11 mouse cellular contexts compared by ENCODE assay signal in the genomic region with DNA sequence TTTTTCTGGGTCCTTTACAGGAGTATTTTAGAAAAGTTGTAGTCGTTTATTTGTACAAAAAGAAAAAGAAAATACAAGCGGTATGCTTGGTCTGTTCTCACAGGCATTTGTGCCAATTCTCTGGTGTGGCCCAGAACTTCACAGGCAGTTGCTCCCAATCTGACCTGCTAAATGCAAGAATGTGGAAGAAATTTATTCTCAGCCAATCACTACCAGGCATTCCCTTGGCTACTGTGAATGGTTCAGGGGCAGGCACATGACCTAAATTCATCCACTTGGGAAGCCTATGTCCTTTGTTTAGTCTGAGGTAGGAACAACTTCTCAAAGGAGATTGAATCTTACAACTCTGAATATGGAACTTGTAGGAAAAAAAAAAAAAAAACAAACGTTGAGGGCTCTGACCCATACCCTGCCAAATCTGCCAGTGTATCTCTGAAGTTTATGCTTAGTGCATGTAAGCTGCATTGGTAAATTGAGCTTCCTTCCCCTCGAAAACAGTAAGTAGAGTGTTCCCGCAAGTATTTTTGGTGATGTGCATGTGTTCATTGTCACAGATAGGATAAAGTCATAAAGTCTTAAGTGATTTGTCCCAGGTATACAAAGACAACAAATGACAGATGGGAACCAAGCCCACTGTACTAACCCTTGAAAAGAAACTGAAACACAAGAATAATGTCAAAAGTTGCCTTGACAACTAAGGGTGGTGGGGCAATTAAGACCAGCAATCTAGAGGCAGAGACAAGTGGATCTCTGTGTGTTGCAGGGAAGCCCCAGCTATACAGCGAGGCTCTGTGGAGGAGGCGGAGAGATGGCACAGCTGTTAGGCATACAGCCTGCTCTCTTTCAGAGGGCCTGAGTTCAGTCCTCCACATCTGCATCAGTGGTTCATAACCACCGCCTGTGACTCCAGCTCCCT. TPM values are rescaled to one million over a fixed set of nuclear protein-coding genes. Genes with fewer than 3 reads are reported as not detected.
A peak's percentile ranks its signal among the peaks of the same experiment; 100 is the strongest.
DNase-seq lines count a peak whose midpoint lies in the region; ATAC-seq and TF ChIP-seq lines count a peak whose summit lies in the region.
"Had no signal": no experiment of that assay in that cellular context is flagged by ENCODE, and none has a peak within 500 bp of the region (broad histone marks: within the 10 kb centered on the region; RNA-seq: fewer than 3 reads in every experiment).

No protein-coding gene starts in this region.

- peak overlapping the region; percentile 74 for H3K27ac ChIP-seq in hindbrain, embryonic 10.5 days
- no peak overlapping the region; the same call in 1 of the 2 replicates for H3K27ac ChIP-seq in hindbrain, embryonic 16.5 days (ENCODE audit: low read depth, low read length)
- peak overlapping the region; percentile 65 for H3K27ac ChIP-seq in forebrain, embryonic 11.5 days (ENCODE audit: low read depth, low read length)
- H3K27ac ChIP-seq in heart, adult 2 months = no peak overlapping the region
- H3K27ac ChIP-seq: limb, embryonic 12.5 days; stomach, embryonic 15.5 days had no signal

- peaks cover 4% of the 10 kb centered on the region for H3K36me3 ChIP-seq in hindbrain, embryonic 10.5 days
- no peaks in the 10 kb centered on the region for H3K36me3 ChIP-seq in hindbrain, embryonic 16.5 days (ENCODE audit: control insufficient read depth, insufficient read depth, low read length)
- peaks cover 2% of the 10 kb centered on the region; the same call in 1 of the 2 replicates for H3K36me3 ChIP-seq in forebrain, embryonic 11.5 days (ENCODE audit: control insufficient read depth, insufficient read depth, low read length)
- peaks cover 1% of the 10 kb centered on the region for H3K36me3 ChIP-seq in heart, adult 2 months (ENCODE audit: control insufficient read depth, insufficient read depth, low read length)
- H3K36me3 ChIP-seq: stomach, embryonic 15.5 days had no signal

- H3K9me3 ChIP-seq in hindbrain, embryonic 10.5 days = no peaks in the 10 kb centered on the region
- no peaks in the 10 kb centered on the region for H3K9me3 ChIP-seq in hindbrain, embryonic 16.5 days (ENCODE audit: control insufficient read depth, low read length)
- H3K9me3 ChIP-seq in forebrain, embryonic 11.5 days (ENCODE audit: control insufficient read depth, low read length) = no peaks in the 10 kb centered on the region
- H3K9me3 ChIP-seq: limb, embryonic 12.5 days; stomach, embryonic 15.5 days had no signal

- H3K9ac ChIP-seq in hindbrain, embryonic 16.5 days (ENCODE audit: low read depth, low read length) = no peak overlapping the region
- no peak overlapping the region; the same call in 1 of the 2 replicates for H3K9ac ChIP-seq in forebrain, embryonic 11.5 days (ENCODE audit: low read length)
- H3K9ac ChIP-seq in heart, adult 2 months (ENCODE audit: low read depth, low read length) = no peak overlapping the region
- H3K9ac ChIP-seq: limb, embryonic 12.5 days; stomach, embryonic 15.5 days had no signal

- H3K79me2 ChIP-seq in heart, adult 2 months (replicated peaks; ENCODE audit: control insufficient read depth, insufficient read depth, low read length) = no peaks in the 10 kb centered on the region

- no peak for TF ChIP-seq POLR2A in heart, adult 2 months (IDR thresholded peaks at IDR 0.05; ENCODE audit: insufficient read depth, low read depth, low read length)

- no peak for TF ChIP-seq EP300 in heart, adult 2 months (IDR thresholded peaks at IDR 0.05; ENCODE audit: insufficient read depth, low read depth, low read length)

- peak; percentile 30 for DNase-seq in hindbrain, embryonic 10.5 days (ENCODE audit: low spot score)
- DNase-seq in Muller cell, postnatal 12 days (ENCODE audit: inconsistent ontology term) = peak; percentile 95
- DNase-seq in forebrain, embryonic 11.5 days (ENCODE audit: low spot score) = no peak
- DNase-seq in kidney, postnatal 14 days = peak; percentile 62
- DNase-seq in thymus, postnatal 10 days (ENCODE audit: low spot score in 2 of 2) = no peak
- DNase-seq in gastrocnemius, postnatal 4 days (ENCODE audit: low spot score in 2 of 2) = no peak
- no peak for DNase-seq in heart, adult 2 months
- DNase-seq: adrenal gland, postnatal 25 days had no signal

- H3K27me3 ChIP-seq in hindbrain, embryonic 10.5 days (ENCODE audit: insufficient read depth, poor library complexity, severe bottlenecking) = no peaks in the 10 kb centered on the region
- H3K27me3 ChIP-seq in hindbrain, embryonic 16.5 days (replicated peaks; ENCODE audit: control insufficient read depth, insufficient read depth, low read length) = no peaks in the 10 kb centered on the region
- no peaks in the 10 kb centered on the region for H3K27me3 ChIP-seq in forebrain, embryonic 11.5 days (ENCODE audit: control insufficient read depth, insufficient read depth, low read length)
- no peaks in the 10 kb centered on the region for H3K27me3 ChIP-seq in heart, adult 2 months (ENCODE audit: control insufficient read depth, insufficient read depth, low read length)
- H3K27me3 ChIP-seq: limb, embryonic 12.5 days; stomach, embryonic 15.5 days had no signal

- ATAC-seq in hindbrain, embryonic 16.5 days = no peak
- peak; percentile 51 for ATAC-seq in forebrain, embryonic 11.5 days (replicated peaks; ENCODE audit: low FRiP score)

- 54% methylated on average over 8 of the region's 8 CpGs for WGBS in hindbrain, embryonic 10.5 days
- WGBS in hindbrain, embryonic 16.5 days = 42% methylated on average over 7 of the region's 8 CpGs
- 43% methylated on average over 8 of the region's 8 CpGs for WGBS in forebrain, embryonic 11.5 days
- WGBS in heart, adult 2 months = 57% methylated on average over 8 of the region's 8 CpGs

- H3K4me1 ChIP-seq in hindbrain, embryonic 10.5 days (replicated peaks) = peaks cover 23% of the 10 kb centered on the region
- H3K4me1 ChIP-seq in hindbrain, embryonic 16.5 days (ENCODE audit: control insufficient read depth, insufficient read depth, low read depth, low read length) = no peaks in the 10 kb centered on the region
- peaks cover 6% of the 10 kb centered on the region; the same call in 1 of the 2 replicates for H3K4me1 ChIP-seq in forebrain, embryonic 11.5 days (replicated peaks; ENCODE audit: control insufficient read depth, insufficient read depth, low read length)
- H3K4me1 ChIP-seq in heart, adult 2 months (ENCODE audit: control insufficient read depth, insufficient read depth, low read length) = peaks cover 2% of the 10 kb centered on the region

- H3K4me3 ChIP-seq in hindbrain, embryonic 10.5 days = 0 out of 2 replicates have a peak overlapping the region, but pooled peaks have one; percentile 2
- H3K4me3 ChIP-seq in hindbrain, embryonic 16.5 days (ENCODE audit: low read length) = no peak overlapping the region
- no peak overlapping the region for H3K4me3 ChIP-seq in forebrain, embryonic 11.5 days (ENCODE audit: low read depth, low read length)
- H3K4me3 ChIP-seq in heart, adult 2 months = no peak overlapping the region
- H3K4me3 ChIP-seq: limb, embryonic 12.5 days; stomach, embryonic 15.5 days had no signal

- intact Hi-C loops in heart, adult 2 months (cut with DNase I) = no loop called here

- no peak for TF ChIP-seq CTCF in heart, adult 2 months (IDR thresholded peaks at IDR 0.05)

- no peak overlapping the region for H3K4me2 ChIP-seq in hindbrain, embryonic 16.5 days (ENCODE audit: low read length)
- peak overlapping the region; percentile 29; the same call in 1 of the 2 replicates for H3K4me2 ChIP-seq in forebrain, embryonic 11.5 days (ENCODE audit: low read depth, low read length, severe bottlenecking)
- H3K4me2 ChIP-seq: limb, embryonic 12.5 days; stomach, embryonic 15.5 days had no signal

RNA-seq across cellular contexts. Expression of gene Kpna2, which starts 2.7 kb away (rescaled TPM):
- 653 and 682 TPM in 2 replicates for polyA plus RNA-seq in hindbrain, embryonic 10.5 days (2016; fragmentation: Nextera tagmentation; extraction: Ambion mirVana)
- 132 and 165 TPM in 2 replicates for polyA plus RNA-seq in hindbrain, embryonic 16.5 days (2015; fragmentation: Nextera tagmentation; extraction: Ambion mirVana)
- 764 and 777 TPM in 2 replicates for polyA plus RNA-seq in forebrain, embryonic 11.5 days (2014; fragmentation: Nextera tagmentation; extraction: Ambion mirVana)
- total RNA-seq in gastrocnemius, postnatal 4 days (2021) = 10 to 100 TPM; 42.4 to 47.1 TPM
- 10 to 100 TPM; 61.1 to 62.9 TPM for total RNA-seq in heart, adult 2 months (2021)
- 19.5 and 35.7 TPM in 2 replicates for polyA plus RNA-seq in heart, adult 2 months (2012; rRNA removed)

RNA-seq across cellular contexts. Expression of gene 1810010H24Rik, which starts 23.5 kb away (rescaled TPM):
- polyA plus RNA-seq in hindbrain, embryonic 10.5 days (2016; fragmentation: Nextera tagmentation; extraction: Ambion mirVana) = 1.6 and 2.8 TPM in 2 replicates
- polyA plus RNA-seq in hindbrain, embryonic 16.5 days (2015; fragmentation: Nextera tagmentation; extraction: Ambion mirVana) = 4.7 and 5.1 TPM in 2 replicates
- 2.5 and 4.2 TPM in 2 replicates for polyA plus RNA-seq in forebrain, embryonic 11.5 days (2014; fragmentation: Nextera tagmentation; extraction: Ambion mirVana)
- total RNA-seq in gastrocnemius, postnatal 4 days (2021) = 1 to 10 TPM; 3.2 to 4.5 TPM
- total RNA-seq in heart, adult 2 months (2021) = 1 to 10 TPM; 1.9 to 3.0 TPM
- polyA plus RNA-seq in heart, adult 2 months (2012; rRNA removed) = 1.9 and 2.7 TPM in 2 replicates

Comparison
In these comparisons a context has a peak if more than half of its experiments do, and no peak if none do; other contexts are left out.
1. H3K27ac ChIP-seq: peak in hindbrain, embryonic 10.5 days (single experiment) and forebrain, embryonic 11.5 days (single experiment); none in hindbrain, embryonic 16.5 days (single experiment) and heart, adult 2 months (single experiment).
2. DNase-seq: peak in hindbrain, embryonic 10.5 days (single experiment), Muller cell, postnatal 12 days (single experiment) and kidney, postnatal 14 days (single experiment); none in forebrain, embryonic 11.5 days (single experiment), thymus, postnatal 10 days (0 of 2), gastrocnemius, postnatal 4 days (0 of 2) and heart, adult 2 months (0 of 2).